In genomic region chr10:79089000-79089399, GRCm38 (mm10) we compare ENCODE assay signal across 27 mouse cellular contexts. TPM values are rescaled to one million over a fixed set of nuclear protein-coding genes. Genes with fewer than 3 reads are reported as not detected.
DNase-seq lines count a peak whose midpoint lies in the region; ATAC-seq and TF ChIP-seq lines count a peak whose summit lies in the region.
"Had no signal": no experiment of that assay in that cellular context is flagged by ENCODE, and none has a peak within 500 bp of the region (broad histone marks: within the 10 kb centered on the region; RNA-seq: fewer than 3 reads in every experiment).

No protein-coding gene starts in this region.

- peaks cover 72% of the 10 kb centered on the region for H3K36me3 ChIP-seq in forebrain, embryonic 13.5 days (ENCODE audit: poor library complexity, severe bottlenecking)
- peaks cover 57% of the 10 kb centered on the region for H3K36me3 ChIP-seq in forebrain, embryonic 16.5 days (ENCODE audit: control insufficient read depth, insufficient read depth)
- H3K36me3 ChIP-seq in lung, embryonic 14.5 days (ENCODE audit: insufficient read depth) = peaks cover 68% of the 10 kb centered on the region

- H3K9me3 ChIP-seq in forebrain, embryonic 13.5 days (replicated peaks) = 0 out of 2 replicates have a peak, but pooled peaks cover 4% of the 10 kb centered on the region
- H3K9me3 ChIP-seq in forebrain, embryonic 16.5 days (ENCODE audit: control insufficient read depth, low read length) = no peaks in the 10 kb centered on the region; the same call in 1 of the 2 replicates
- H3K9me3 ChIP-seq in lung, embryonic 14.5 days (ENCODE audit: low read depth, low read length) = no peaks in the 10 kb centered on the region
- H3K9me3 ChIP-seq: forebrain, embryonic 10.5 days; heart, embryonic 12.5 days had no signal

- no peaks in the 10 kb centered on the region for H3K27me3 ChIP-seq in forebrain, embryonic 13.5 days
- H3K27me3 ChIP-seq in forebrain, embryonic 16.5 days (replicated peaks; ENCODE audit: control insufficient read depth, insufficient read depth, low read length) = no peaks in the 10 kb centered on the region
- H3K27me3 ChIP-seq in lung, embryonic 14.5 days (ENCODE audit: insufficient read depth, low read length) = no peaks in the 10 kb centered on the region
- H3K27me3 ChIP-seq: forebrain, embryonic 15.5 days; heart, embryonic 12.5 days had no signal

- no peak overlapping the region for H3K27ac ChIP-seq in forebrain, embryonic 13.5 days
- no peak overlapping the region for H3K27ac ChIP-seq in forebrain, embryonic 16.5 days (ENCODE audit: low read length)
- H3K27ac ChIP-seq in lung, embryonic 14.5 days (ENCODE audit: low read depth) = no peak overlapping the region
- H3K27ac ChIP-seq: embryonic facial prominence, embryonic 10.5 days; forebrain, embryonic 10.5 days; forebrain, embryonic 15.5 days; gastrocnemius, adult 2 months; hindbrain, embryonic 10.5 days; hindbrain, embryonic 14.5 days had no signal

- H3K4me1 ChIP-seq in forebrain, embryonic 13.5 days = no peaks in the 10 kb centered on the region
- no peaks in the 10 kb centered on the region; the same call in 1 of the 2 replicates for H3K4me1 ChIP-seq in forebrain, embryonic 16.5 days (replicated peaks; ENCODE audit: control insufficient read depth, insufficient read depth, low read length)
- no peaks in the 10 kb centered on the region for H3K4me1 ChIP-seq in lung, embryonic 14.5 days (ENCODE audit: insufficient read depth)
- no peaks in the 10 kb centered on the region for H3K4me1 ChIP-seq in lung, adult 2 months (ENCODE audit: control insufficient read depth, insufficient read depth, low read length)
- H3K4me1 ChIP-seq: embryonic facial prominence, embryonic 10.5 days; forebrain, embryonic 10.5 days; forebrain, embryonic 15.5 days; heart, embryonic 12.5 days; hindbrain, embryonic 10.5 days had no signal

- no peak for TF ChIP-seq POLR2A in lung, adult 2 months (IDR thresholded peaks at IDR 0.05; ENCODE audit: borderline replicate concordance, extremely low read depth, low read depth, low read length)

- ATAC-seq in forebrain, embryonic 13.5 days = 0 out of 2 replicates have a peak, but pooled peaks have one; percentile 36
- ATAC-seq in forebrain, embryonic 16.5 days = no peak
- no peak for ATAC-seq in lung, embryonic 14.5 days (ENCODE audit: insufficient read depth)
- ATAC-seq in erythroid progenitor cell, adult 5-6 weeks (replicated peaks; ENCODE audit: low FRiP score, poor library complexity, severe bottlenecking) = no peak
- ATAC-seq: CD4-positive, CD25-positive, alpha-beta regulatory T cell, adult 4 months; forebrain, embryonic 15.5 days had no signal

- TF ChIP-seq CTCF in lung, embryonic 14.5 days (IDR thresholded peaks at IDR 0.05; ENCODE audit: low read depth) = no peak
- TF ChIP-seq CTCF in lung, adult 2 months (IDR thresholded peaks at IDR 0.05; ENCODE audit: insufficient read depth, low read length) = no peak

- peak; percentile 23 for DNase-seq in lung, embryonic 14.5 days
- DNase-seq in lung, adult 2 months = no peak
- DNase-seq in brain, adult 2 months (ENCODE audit: low read depth, low spot score) = peak; percentile 68
- peak; percentile 6 for DNase-seq in lung, postnatal 14 days
- DNase-seq in spleen, postnatal 10 days (ENCODE audit: low spot score in 2 of 2) = no peak
- DNase-seq: adrenal gland, postnatal 10 days; B cell, adult 2 months; cerebellum, adult 2 months; cerebellum, postnatal 10 days; gastrocnemius, adult 2 months; gastrocnemius, postnatal 25 days had no signal

- H3K9ac ChIP-seq in forebrain, embryonic 13.5 days = no peak overlapping the region
- no peak overlapping the region for H3K9ac ChIP-seq in forebrain, embryonic 16.5 days (replicated peaks; ENCODE audit: low read depth, low read length)
- no peak overlapping the region for H3K9ac ChIP-seq in lung, embryonic 14.5 days
- H3K9ac ChIP-seq: forebrain, embryonic 15.5 days; heart, embryonic 12.5 days; hindbrain, embryonic 14.5 days had no signal

- H3K4me3 ChIP-seq in forebrain, embryonic 13.5 days = no peak overlapping the region
- H3K4me3 ChIP-seq in forebrain, embryonic 16.5 days (replicated peaks; ENCODE audit: low read length) = no peak overlapping the region
- no peak overlapping the region for H3K4me3 ChIP-seq in lung, embryonic 14.5 days (ENCODE audit: low read depth, low read length)
- no peak overlapping the region for H3K4me3 ChIP-seq in lung, adult 2 months (replicated peaks; ENCODE audit: extremely low read depth, low read depth, low read length)
- H3K4me3 ChIP-seq: embryonic facial prominence, embryonic 10.5 days; forebrain, embryonic 10.5 days; forebrain, embryonic 15.5 days; gastrocnemius, adult 2 months; heart, embryonic 12.5 days; hindbrain, embryonic 10.5 days had no signal

- 71% methylated on average over 4 of the region's 4 CpGs for WGBS in forebrain, embryonic 13.5 days
- 61% methylated on average over 4 of the region's 4 CpGs for WGBS in forebrain, embryonic 16.5 days
- 70% methylated on average over 4 of the region's 4 CpGs for WGBS in lung, embryonic 14.5 days
- 70% methylated on average over 4 of the region's 4 CpGs for WGBS in lung, adult 2 months

- H3K4me2 ChIP-seq in forebrain, embryonic 13.5 days = no peak overlapping the region
- H3K4me2 ChIP-seq in forebrain, embryonic 16.5 days (ENCODE audit: low read length) = no peak overlapping the region
- no peak overlapping the region for H3K4me2 ChIP-seq in lung, embryonic 14.5 days
- H3K4me2 ChIP-seq: forebrain, embryonic 15.5 days; heart, embryonic 12.5 days; hindbrain, embryonic 14.5 days had no signal

RNA-seq across cellular contexts. Expression of gene 2610008E11Rik, which starts 8.4 kb away (rescaled TPM):
- 45.3 and 51.6 TPM in 2 replicates for polyA plus RNA-seq in forebrain, embryonic 13.5 days (2015; fragmentation: Nextera tagmentation; extraction: Ambion mirVana)
- 59.6 and 65.9 TPM in 2 replicates for polyA plus RNA-seq in forebrain, embryonic 16.5 days (2015; fragmentation: Nextera tagmentation; extraction: Ambion mirVana)
- 30.9 and 33.9 TPM in 2 replicates for polyA plus RNA-seq in lung, embryonic 14.5 days (2014; fragmentation: Nextera tagmentation; extraction: Ambion mirVana)
- 1.2 and 2.9 TPM in 2 replicates for polyA plus RNA-seq in lung, adult 2 months (2012; rRNA removed)
- total RNA-seq in erythroid progenitor cell, adult 5-6 weeks (2015; ENCODE audit: low replicate concordance) = 6.5 and 8.8 TPM in 2 replicates
- 3.0 and 6.3 TPM in 2 replicates for total RNA-seq in erythroid progenitor cell, adult 5-6 weeks (2017; ENCODE audit: low replicate concordance)

RNA-seq across cellular contexts. Expression of gene Vmn2r80, which starts 59.6 kb away (rescaled TPM):
- not detected in 2 replicates for polyA plus RNA-seq in forebrain, embryonic 13.5 days (2015; fragmentation: Nextera tagmentation; extraction: Ambion mirVana)
- not detected in 2 replicates for polyA plus RNA-seq in forebrain, embryonic 16.5 days (2015; fragmentation: Nextera tagmentation; extraction: Ambion mirVana)
- not detected in 2 replicates for polyA plus RNA-seq in lung, embryonic 14.5 days (2014; fragmentation: Nextera tagmentation; extraction: Ambion mirVana)
- not detected in 2 replicates for polyA plus RNA-seq in lung, adult 2 months (2012; rRNA removed)
- total RNA-seq in erythroid progenitor cell, adult 5-6 weeks (2015; ENCODE audit: low replicate concordance) = not detected in 2 replicates
- not detected in 2 replicates for total RNA-seq in erythroid progenitor cell, adult 5-6 weeks (2017; ENCODE audit: low replicate concordance)
- total RNA-seq: adrenal gland, postnatal 10 days; gastrocnemius, adult 2 months; gastrocnemius, postnatal 25 days; granulocyte monocyte progenitor cell, adult 5-6 weeks; heart, adult 8-10 months; heart, postnatal 25 days had no signal
- polyA plus RNA-seq: CD4-positive, CD25-positive, alpha-beta regulatory T cell, adult 4 months; cerebellum, adult 2 months; embryonic facial prominence, embryonic 10.5 days; embryonic facial prominence, embryonic 14.5 days; forebrain, embryonic 10.5 days; forebrain, embryonic 15.5 days; G1E; heart, embryonic 12.5 days; heart, embryonic 16.5 days; hindbrain, embryonic 10.5 days; hindbrain, embryonic 14.5 days had no signal

Comparison
In these comparisons a context has a peak if more than half of its experiments do, and no peak if none do; other contexts are left out.
1. DNase-seq: peak in lung, embryonic 14.5 days (single experiment), brain, adult 2 months (single experiment) and lung, postnatal 14 days (single experiment); none in lung, adult 2 months (single experiment) and spleen, postnatal 10 days (0 of 2).